Mouse (Mus musculus): Measurements from ENCODE around the gene Lnpep. TPM values are rescaled to one million over a fixed set of nuclear protein-coding genes. Genes with fewer than 3 reads are reported as not detected.
"Not testable (repeated sequence)": the region's sequence is repeated elsewhere in the genome, so short reads cannot be mapped to it uniquely, and the experiment has no call there.

Gene Lnpep
- 9.4 and 9.9 TPM in 2 replicates for polyA plus RNA-seq (2016; fragmentation: Nextera tagmentation; extraction: Ambion mirVana)

- ATAC-seq (ENCODE audit: low FRiP score, low read depth): peak; percentile 94
- WGBS: under 1% methylated on average over 44 of the region's 44 CpGs
- Histone ChIP-seq H3K36me3 (no peaks in the 10 kb centered on the region), H3K4me2 (replicated peaks) (peak within 1 kb of the TSS; percentile 65), H3K4me1 (peaks cover 11% of the 10 kb centered on the region), H3K9me3 (no peaks in the 10 kb centered on the region), H3K27me3 (replicated peaks) (no peaks in the 10 kb centered on the region), H3K9ac (peak within 1 kb of the TSS; percentile 92), H3K4me3 (peak within 1 kb of the TSS; percentile 87), H3K27ac (peak within 1 kb of the TSS; percentile 100)
These were observed at the start of gene Lnpep for GRCm38 (mm10) chr17:17624957-17625586. Lnpep (minus strand) TSS chr17:17625050.

- Histone ChIP-seq H3K4me3 (no peak overlapping the region), H3K4me2 (replicated peaks) (no peak overlapping the region), H3K4me1 (no peaks in the 10 kb centered on the region), H3K27ac (no peak overlapping the region), H3K27me3 (replicated peaks) (no peaks in the 10 kb centered on the region), H3K9me3 (no peaks in the 10 kb centered on the region), H3K36me3 (no peaks in the 10 kb centered on the region), H3K9ac (no peak overlapping the region)
- WGBS: 22% methylated on average over 2 of the region's 2 CpGs
- no peak for ATAC-seq (ENCODE audit: low FRiP score, low read depth)
These were observed 31.0 kb upstream of the Lnpep start for GRCm38 (mm10) chr17:17655829-17656176.

DNA sequence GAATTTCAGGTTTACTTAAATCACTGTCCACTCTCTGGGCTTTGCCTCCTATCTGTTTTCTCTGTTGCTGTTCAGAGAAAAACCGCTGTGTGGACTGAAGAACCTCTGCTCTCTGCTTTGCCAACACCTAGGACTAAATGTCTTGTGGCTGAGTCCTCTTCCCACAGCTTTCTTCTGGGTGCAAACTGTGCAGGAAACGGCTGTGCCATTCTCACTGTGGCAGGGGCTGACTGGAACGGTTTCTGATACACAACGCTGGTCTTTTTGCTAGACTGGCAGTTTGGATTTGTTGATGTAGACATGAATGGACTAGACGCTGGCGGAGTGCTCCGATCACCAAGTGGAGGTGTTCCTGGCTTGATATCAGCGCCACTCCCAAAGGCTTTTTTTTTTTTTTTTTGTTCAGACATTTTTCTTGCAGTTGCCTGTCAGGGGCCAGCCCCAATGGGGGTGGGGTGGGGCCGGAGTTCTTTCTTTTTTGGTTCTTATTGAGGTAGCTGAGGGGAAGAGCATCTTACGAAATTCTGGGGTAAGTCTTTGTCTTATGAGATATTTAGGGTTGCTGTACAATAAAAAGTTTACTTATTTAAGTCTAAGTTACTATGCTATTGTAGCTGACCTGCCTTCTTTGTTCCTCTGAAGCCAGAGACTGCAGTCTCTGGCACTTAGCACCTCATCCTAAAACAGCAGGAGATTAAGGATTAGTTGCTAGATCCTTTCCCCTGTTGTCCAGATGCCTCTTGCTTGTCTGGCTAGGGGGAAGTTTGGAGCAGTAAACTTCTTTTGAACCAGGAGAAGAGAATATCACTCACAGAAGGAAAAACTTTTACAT, 30.4 kb upstream of the Lnpep start:
- no peak overlapping the region for H3K27ac ChIP-seq
- no peaks in the 10 kb centered on the region for H3K36me3 ChIP-seq
- H3K4me2 ChIP-seq (replicated peaks): peak overlapping the region; percentile 31; the same call in 1 of the 2 replicates
- ATAC-seq (ENCODE audit: low FRiP score, low read depth): no peak
- no peaks in the 10 kb centered on the region for H3K9me3 ChIP-seq
- no peak overlapping the region for H3K4me3 ChIP-seq
- no peak overlapping the region for H3K9ac ChIP-seq
- 11% methylated on average over 10 of the region's 10 CpGs for WGBS
- no peaks in the 10 kb centered on the region for H3K27me3 ChIP-seq (replicated peaks)
- H3K4me1 ChIP-seq: no peaks in the 10 kb centered on the region

DNA sequence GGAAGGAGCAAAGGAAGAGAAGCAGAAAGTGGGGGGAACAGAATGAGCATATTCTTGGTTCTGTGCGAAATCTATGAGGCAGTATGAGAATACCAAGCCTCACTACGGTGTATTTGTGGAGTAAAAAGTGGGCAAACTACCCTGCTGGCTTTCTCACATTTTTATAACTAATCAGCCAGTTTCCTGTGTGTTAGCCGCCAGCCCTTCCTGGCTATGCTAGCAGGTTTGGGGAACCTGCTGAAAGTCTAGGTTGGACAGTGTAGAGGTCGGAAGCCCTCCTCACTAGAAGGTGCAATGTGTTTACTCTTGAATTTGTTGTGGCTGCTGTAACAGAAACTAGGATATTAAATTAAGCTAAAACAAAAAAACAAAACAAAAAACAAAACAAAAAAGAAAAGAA, 27.7 kb upstream of the Lnpep start:
- H3K36me3 ChIP-seq: no peaks in the 10 kb centered on the region
- no peak overlapping the region for H3K27ac ChIP-seq
- no peak overlapping the region for H3K4me3 ChIP-seq
- H3K27me3 ChIP-seq (replicated peaks): no peaks in the 10 kb centered on the region
- WGBS: 84% methylated on average over 4 of the region's 4 CpGs
- no peak overlapping the region for H3K4me2 ChIP-seq (replicated peaks)
- H3K9me3 ChIP-seq: no peaks in the 10 kb centered on the region
- ATAC-seq (ENCODE audit: low FRiP score, low read depth): no peak
- H3K4me1 ChIP-seq: no peaks in the 10 kb centered on the region
- H3K9ac ChIP-seq: no peak overlapping the region

DNA sequence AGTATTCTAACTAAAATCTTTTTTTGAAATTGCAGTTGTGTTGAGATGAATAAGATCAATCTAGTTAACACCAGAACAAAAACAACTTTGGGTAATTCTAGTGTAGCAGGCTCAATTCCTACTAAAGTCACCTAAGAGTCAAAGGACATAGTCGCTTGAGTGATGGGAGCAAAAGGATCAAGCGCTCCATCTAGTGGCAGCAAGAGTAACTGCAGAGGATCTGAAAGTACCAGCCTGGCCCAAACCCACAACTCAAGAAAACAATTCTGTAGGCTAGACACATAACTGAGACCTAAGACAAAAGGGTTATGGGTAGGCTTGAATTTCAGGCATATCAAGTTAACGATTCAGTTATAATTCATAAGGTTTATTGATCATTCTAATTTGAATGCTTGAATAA, 20.9 kb upstream of the Lnpep start:
- 2% methylated on average over 3 of the region's 3 CpGs for WGBS
- H3K4me3 ChIP-seq: no peak overlapping the region
- peak; percentile 78 for ATAC-seq (ENCODE audit: low FRiP score, low read depth)

GRCm38 (mm10) chr17:17637387-17637786, 12.5 kb upstream of the Lnpep start:
- Histone ChIP-seq H3K9me3 (no peaks in the 10 kb centered on the region), H3K36me3 (no peaks in the 10 kb centered on the region), H3K4me2 (replicated peaks) (no peak overlapping the region), H3K9ac (no peak overlapping the region), H3K27ac (no peak overlapping the region), H3K4me3 (no peak overlapping the region), H3K4me1 (no peaks in the 10 kb centered on the region), H3K27me3 (replicated peaks) (no peaks in the 10 kb centered on the region)
- ATAC-seq (ENCODE audit: low FRiP score, low read depth): no peak
- 80% methylated on average over 3 of the region's 3 CpGs for WGBS

More for the DNA sequence above, 20.9 kb upstream of the Lnpep start:
- Histone ChIP-seq H3K9me3 (no peaks in the 10 kb centered on the region), H3K4me2 (replicated peaks) (no peak overlapping the region), H3K27ac (no peak overlapping the region), H3K36me3 (no peaks in the 10 kb centered on the region), H3K27me3 (replicated peaks) (no peaks in the 10 kb centered on the region), H3K4me1 (no peaks in the 10 kb centered on the region), H3K9ac (no peak overlapping the region)

DNA sequence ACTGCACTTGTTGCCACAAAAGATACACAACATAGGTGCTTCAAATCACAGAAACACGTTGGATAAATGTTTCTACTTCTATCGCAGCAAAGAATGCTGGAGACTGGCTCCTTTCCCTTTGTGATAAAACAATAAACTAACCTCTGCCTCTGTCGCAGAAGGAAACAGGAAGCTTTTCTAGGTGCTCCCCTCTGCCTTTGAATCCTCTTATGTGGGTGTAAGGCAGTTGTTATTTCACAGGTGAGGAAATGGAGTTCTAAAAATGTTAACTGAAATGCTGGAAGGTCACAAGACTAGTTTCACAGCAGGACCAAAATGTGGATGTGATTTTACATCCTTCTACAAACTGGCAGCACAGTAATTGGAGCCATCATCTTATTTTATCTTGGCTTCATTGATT, 11.3 kb upstream of the Lnpep start:
- H3K27ac ChIP-seq: no peak overlapping the region
- no peaks in the 10 kb centered on the region for H3K27me3 ChIP-seq (replicated peaks)
- no peaks in the 10 kb centered on the region for H3K4me1 ChIP-seq
- no peak overlapping the region for H3K4me2 ChIP-seq (replicated peaks)
- H3K9me3 ChIP-seq: no peaks in the 10 kb centered on the region
- H3K36me3 ChIP-seq: no peaks in the 10 kb centered on the region
- no peak for ATAC-seq (ENCODE audit: low FRiP score, low read depth)
- WGBS: 30% methylated on average over 3 of the region's 3 CpGs
- H3K9ac ChIP-seq: no peak overlapping the region
- H3K4me3 ChIP-seq: no peak overlapping the region

DNA sequence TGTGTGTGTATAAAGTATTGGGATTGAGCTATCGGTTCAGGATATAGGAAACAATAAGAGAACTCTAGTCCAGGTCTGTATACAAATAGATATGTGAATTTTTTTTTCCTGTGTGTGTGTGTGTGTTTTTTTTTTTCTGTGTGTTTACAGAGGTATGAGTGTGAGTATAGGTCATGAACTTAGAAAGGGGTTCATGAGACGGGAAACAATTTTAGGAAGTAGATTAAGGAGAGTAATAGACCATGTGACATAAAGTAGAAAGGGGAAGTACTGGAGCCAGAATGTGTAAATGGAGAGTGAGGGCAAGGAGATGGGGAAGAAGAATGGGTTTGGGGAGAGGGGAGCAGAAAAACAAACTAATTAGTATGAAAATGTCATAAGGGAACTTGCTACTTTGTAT, 9.2 kb upstream of the Lnpep start:
- Histone ChIP-seq H3K4me3 (no peak overlapping the region), H3K4me1 (no peaks in the 10 kb centered on the region), H3K9ac (no peak overlapping the region), H3K9me3 (no peaks in the 10 kb centered on the region), H3K4me2 (replicated peaks) (no peak overlapping the region), H3K36me3 (no peaks in the 10 kb centered on the region), H3K27ac (no peak overlapping the region), H3K27me3 (replicated peaks) (no peaks in the 10 kb centered on the region)
- whole genome bisulfite sequencing: 83% methylated on average over 2 of the region's 2 CpGs
- ATAC-seq (ENCODE audit: low FRiP score, low read depth): no peak

- no peak overlapping the region for H3K9ac ChIP-seq
- no peaks in the 10 kb centered on the region for H3K36me3 ChIP-seq
- no peak overlapping the region for H3K4me2 ChIP-seq (replicated peaks)
- no peaks in the 10 kb centered on the region for H3K4me1 ChIP-seq
- no peak overlapping the region for H3K4me3 ChIP-seq
- H3K27ac ChIP-seq: no peak overlapping the region
- H3K9me3 ChIP-seq: no peaks in the 10 kb centered on the region
- no peak for ATAC-seq (ENCODE audit: low FRiP score, low read depth)
- H3K27me3 ChIP-seq (replicated peaks): no peaks in the 10 kb centered on the region
These were observed 7.1 kb upstream of the Lnpep start for GRCm38 (mm10) chr17:17631985-17632384.

- 90% methylated on average over 7 of the region's 7 CpGs for WGBS
- not testable (repeated sequence) for H3K27me3 ChIP-seq (replicated peaks); H3K4me2 ChIP-seq (replicated peaks); H3K4me1 ChIP-seq; H3K27ac ChIP-seq; H3K4me3 ChIP-seq; ATAC-seq (ENCODE audit: low FRiP score, low read depth); H3K9ac ChIP-seq; H3K36me3 ChIP-seq; H3K9me3 ChIP-seq
These were observed 3.5 kb upstream of the Lnpep start for GRCm38 (mm10) chr17:17628237-17628879.

GRCm38 (mm10) chr17:17627558-17627957, 2.7 kb upstream of the Lnpep start:
- no peaks in the 10 kb centered on the region for H3K9me3 ChIP-seq
- H3K36me3 ChIP-seq: no peaks in the 10 kb centered on the region
- WGBS: 89% methylated on average over 2 of the region's 2 CpGs
- peaks cover 6% of the 10 kb centered on the region for H3K4me1 ChIP-seq
- no peak overlapping the region for H3K4me2 ChIP-seq (replicated peaks)
- H3K27ac ChIP-seq: no peak overlapping the region
- no peak overlapping the region for H3K9ac ChIP-seq
- H3K4me3 ChIP-seq: no peak overlapping the region
- H3K27me3 ChIP-seq (replicated peaks): no peaks in the 10 kb centered on the region
- no peak for ATAC-seq (ENCODE audit: low FRiP score, low read depth)

- no peak for ATAC-seq (ENCODE audit: low FRiP score, low read depth)
These were observed 1.2 kb upstream of the Lnpep start for GRCm38 (mm10) chr17:17625887-17626679.

More at GRCm38 (mm10) chr17:17625887-17626679, 1.2 kb upstream of the Lnpep start:
- 55% methylated on average over 7 of the region's 7 CpGs for WGBS
- Histone ChIP-seq H3K9ac (peak overlapping the region; percentile 92), H3K9me3 (no peaks in the 10 kb centered on the region), H3K36me3 (no peaks in the 10 kb centered on the region), H3K4me2 (replicated peaks) (peak overlapping the region; percentile 65), H3K27me3 (replicated peaks) (no peaks in the 10 kb centered on the region), H3K4me3 (peak overlapping the region; percentile 87), H3K27ac (peak overlapping the region; percentile 100; the same call in 1 of the 2 replicates), H3K4me1 (peaks cover 11% of the 10 kb centered on the region)
